Mouse (Mus musculus) G1E (cell line): Measurements from ENCODE around the gene Tmcc1. TPM values are rescaled to one million over a fixed set of nuclear protein-coding genes. Genes with fewer than 3 reads are reported as not detected.

Experiments
- ATAC-seq: 2 replicates; pipeline ENCODE4 v1.8.0; 2016; ENCODE audit warnings: mild to moderate bottlenecking; ENCODE audit not compliant: insufficient number of reproducible peaks, poor library complexity, low FRiP score, severe bottlenecking; ENCODE audit errors: extremely low read depth
- DNase-seq: peaks from one replicate; pipeline ENCODE4 v3.0.0; 2012; ENCODE audit warnings: low spot score
- H3K27me3 ChIP-seq: 2 replicates; pipeline ENCODE4 v1.6.1; 2012; ENCODE audit warnings: mild to moderate bottlenecking, low read length, inconsistent platforms; ENCODE audit not compliant: insufficient read depth
- H3K36me3 ChIP-seq: replicated peaks from 2 replicates; pipeline ENCODE3; 2012; ENCODE audit warnings: mild to moderate bottlenecking, inconsistent platforms
- H3K4me1 ChIP-seq: 2 replicates; pipeline ENCODE4 v1.6.1; 2012; ENCODE audit warnings: low read depth, low read length, inconsistent platforms, mixed read lengths; ENCODE audit not compliant: insufficient read depth
- H3K4me3 ChIP-seq: 2 replicates; pipeline ENCODE4 v1.5.1; 2012; ENCODE audit warnings: low read depth, mild to moderate bottlenecking, inconsistent platforms, low read length, moderate library complexity, mixed read lengths
- H3K9me3 ChIP-seq: replicated peaks from 2 replicates; pipeline ENCODE4 v1.6.1; 2012; ENCODE audit warnings: inconsistent platforms
- CTCF ChIP-seq: IDR thresholded peaks from 2 replicates; pipeline ENCODE4 v1.5.1; 2012; ENCODE audit warnings: low read depth, low read length, inconsistent platforms, mixed read lengths
- GATA1 ChIP-seq: IDR thresholded peaks from 2 replicates; pipeline ENCODE4 v1.6.1; 2012; ENCODE audit warnings: borderline replicate concordance, low read length, inconsistent platforms, mixed read lengths
- GATA2 ChIP-seq: IDR thresholded peaks from 2 replicates; pipeline ENCODE4 v1.6.1; 2012; ENCODE audit warnings: low read depth, low read length, inconsistent platforms, borderline replicate concordance
- POLR2AphosphoS5 ChIP-seq: IDR thresholded peaks from 2 replicates; pipeline ENCODE4 v1.6.1; 2012; ENCODE audit warnings: low read depth, low read length, inconsistent platforms; ENCODE audit not compliant: insufficient replicate concordance
- TAL1 ChIP-seq: conservative IDR thresholded peaks from 2 replicates; pipeline ENCODE4 v1.6.1; 2012; ENCODE audit warnings: low read depth, low read length, inconsistent platforms, mixed read lengths
- polyA plus RNA-seq: library from polyadenylated mRNA; stranded (reverse); fragments of >175 nt; gene quantifications from 2 replicates; pipeline ENCODE4 v1.2.3, GENCODE M21; 2012
- total RNA-seq, 2 experiments: library from RNA; stranded (forward) in 1 of 2; stranded (reverse) in 1 of 2; fragments of 200-1000 nt in 1 of 2; fragments of >200 nt in 1 of 2; fragmentation: Nextera tagmentation in 1 of 2; gene quantifications; 2 replicates each; pipeline ENCODE4 v1.2.3; 2014 to 2017

Gene Tmcc1
- total and polyA plus RNA-seq, 3 experiments: 0.86 to 18.6 (median 12.1) TPM

- Histone ChIP-seq H3K4me1 (peaks cover 7% of the 10 kb centered on the region), H3K27me3 (peaks cover 9% of the 10 kb centered on the region), H3K36me3 (no peaks in the 10 kb centered on the region), H3K9me3 (no peaks in the 10 kb centered on the region), H3K4me3 (no peak overlapping the region)
- no peak for ATAC-seq
- TF ChIP-seq TAL1: no peak
- TF ChIP-seq GATA2: no peak
- DNase-seq: no peak
Measured at GRCm38 (mm10) chr6:116014111-116014510, 179.2 kb downstream of the Tmcc1 start.

- peaks cover 7% of the 10 kb centered on the region for H3K4me1 ChIP-seq
- H3K27me3 ChIP-seq: peaks cover 9% of the 10 kb centered on the region
- ATAC-seq (no peak), DNase-seq (no peak)
- H3K9me3 ChIP-seq: no peaks in the 10 kb centered on the region
- no peak overlapping the region for H3K4me3 ChIP-seq
- H3K36me3 ChIP-seq: no peaks in the 10 kb centered on the region
- TF ChIP-seq TAL1: no peak
- no peak for TF ChIP-seq GATA1
- no peak for TF ChIP-seq POLR2AphosphoS5
- no peak for TF ChIP-seq GATA2
- TF ChIP-seq CTCF: no peak
Measured at GRCm38 (mm10) chr6:116013687-116014086, 179.6 kb downstream of the Tmcc1 start.

GRCm38 (mm10) chr6:116010541-116010940 is 182.7 kb downstream of the Tmcc1 start:
- Histone ChIP-seq H3K36me3 (no peaks in the 10 kb centered on the region), H3K27me3 (peaks cover 28% of the 10 kb centered on the region), H3K9me3 (no peaks in the 10 kb centered on the region), H3K4me1 (peaks cover 11% of the 10 kb centered on the region), H3K4me3 (no peak overlapping the region)
- ATAC-seq: peak; percentile 55
- peak; percentile 96 for TF ChIP-seq CTCF
- no peak for TF ChIP-seq TAL1
- DNase-seq: no peak

- peaks cover 33% of the 10 kb centered on the region for H3K27me3 ChIP-seq
- DNase-seq (no peak), ATAC-seq (no peak)
- H3K4me3 ChIP-seq: no peak overlapping the region
- TF ChIP-seq TAL1 (no peak), GATA2 (no peak), POLR2AphosphoS5 (no peak), GATA1 (no peak), CTCF (no peak)
- no peaks in the 10 kb centered on the region for H3K9me3 ChIP-seq
- H3K4me1 ChIP-seq: peaks cover 15% of the 10 kb centered on the region
- H3K36me3 ChIP-seq: no peaks in the 10 kb centered on the region
Measured at GRCm38 (mm10) chr6:116009426-116009825, 183.9 kb downstream of the Tmcc1 start.

- Histone ChIP-seq H3K4me3 (no peak overlapping the region), H3K36me3 (no peaks in the 10 kb centered on the region), H3K4me1 (peaks cover 24% of the 10 kb centered on the region), H3K9me3 (no peaks in the 10 kb centered on the region), H3K27me3 (peaks cover 42% of the 10 kb centered on the region)
- TF ChIP-seq GATA1 (no peak), CTCF (peak; percentile 50)
- no peak for DNase-seq
- ATAC-seq: no peak
Measured at GRCm38 (mm10) chr6:116007561-116008173, 185.6 kb downstream of the Tmcc1 start.

- Histone ChIP-seq H3K4me1 (peaks cover 30% of the 10 kb centered on the region), H3K36me3 (no peaks in the 10 kb centered on the region), H3K4me3 (no peak overlapping the region), H3K27me3 (peaks cover 50% of the 10 kb centered on the region), H3K9me3 (no peaks in the 10 kb centered on the region)
- ATAC-seq (no peak), DNase-seq (no peak)
- TF ChIP-seq CTCF (no peak), GATA1 (no peak), TAL1 (no peak), GATA2 (no peak), POLR2AphosphoS5 (no peak)
Measured at GRCm38 (mm10) chr6:116006731-116007130, 186.6 kb downstream of the Tmcc1 start.

- ATAC-seq (no peak), DNase-seq (no peak)
- peaks cover 53% of the 10 kb centered on the region for H3K27me3 ChIP-seq
- no peak for TF ChIP-seq TAL1
- no peak for TF ChIP-seq POLR2AphosphoS5
- no peak for TF ChIP-seq GATA1
- TF ChIP-seq GATA2: no peak
- TF ChIP-seq CTCF: no peak
- no peak overlapping the region for H3K4me3 ChIP-seq
- no peaks in the 10 kb centered on the region for H3K36me3 ChIP-seq
- no peaks in the 10 kb centered on the region for H3K9me3 ChIP-seq
- peaks cover 30% of the 10 kb centered on the region for H3K4me1 ChIP-seq
Measured at GRCm38 (mm10) chr6:116005959-116006288, 187.4 kb downstream of the Tmcc1 start.
